Mouse (Mus musculus) spleen, adult 2 months (tissue): ENCODE measurements around the gene Olfr1371. TPM values are rescaled to one million over a fixed set of nuclear protein-coding genes. Genes with fewer than 3 reads are reported as not detected.

Experiments
- DNase-seq, 2 experiments: peaks; one replicate each; pipeline versions ENCODE4 v3.0.0 to v3.0.0-alpha.2; 2012 to 2021; ENCODE audit warnings: low spot score in 2 of 2, low read depth in 1 of 2
- H3K27ac ChIP-seq: fragments of 200-500 bp; 2 replicates; pipeline ENCODE4 v1.5.1; 2012; ENCODE audit warnings: low read length, inconsistent platforms; ENCODE audit not compliant: insufficient read depth
- H3K27me3 ChIP-seq: fragments of 200-500 bp; 2 replicates; pipeline ENCODE4 v1.6.1; 2012; ENCODE audit warnings: mild to moderate bottlenecking, moderate library complexity, low read length, inconsistent platforms; ENCODE audit not compliant: control insufficient read depth, insufficient read depth
- H3K36me3 ChIP-seq: fragments of 200-500 bp; 2 replicates; pipeline ENCODE4 v1.6.1; 2012; ENCODE audit warnings: mild to moderate bottlenecking, low read length, inconsistent platforms; ENCODE audit not compliant: control insufficient read depth, insufficient read depth
- H3K4me1 ChIP-seq: fragments of 200-500 bp; 2 replicates; pipeline ENCODE4 v1.6.1; 2011; ENCODE audit warnings: inconsistent platforms; ENCODE audit not compliant: control insufficient read depth, insufficient read depth, insufficient read length
- H3K4me3 ChIP-seq: fragments of 200-500 bp; 2 replicates; pipeline ENCODE4 v1.5.1; 2011; ENCODE audit warnings: mild to moderate bottlenecking, inconsistent platforms; ENCODE audit not compliant: insufficient read depth, insufficient read length; ENCODE audit errors: extremely low read depth
- CTCF ChIP-seq: fragments of 200-500 bp; IDR thresholded peaks from 2 replicates; pipeline ENCODE4 v1.5.1; 2011; ENCODE audit warnings: mild to moderate bottlenecking, inconsistent platforms; ENCODE audit not compliant: insufficient read depth, insufficient read length, insufficient replicate concordance; ENCODE audit errors: extremely low read depth
- POLR2A ChIP-seq: fragments of 200-500 bp; IDR thresholded peaks from 2 replicates; pipeline ENCODE4 v1.6.1; 2011; ENCODE audit warnings: low read depth, low read length, inconsistent platforms
- WGBS: fragments of 180-500 bp; shearing (Covaris S2); methylation state at CpG from one replicate; pipeline ENCODE4 v1.1.7; 2018; 5-methylcytosine and 5-hydroxymethylcytosine counted together
- polyA plus RNA-seq: library from polyadenylated mRNA; depleted of rRNA; stranded (reverse); fragments of >200 nt; gene quantifications from 2 replicates; pipeline ENCODE4 v1.2.3, GENCODE M21; 2012; rRNA removed

Olfr1371 gene
- not detected in 2 replicates for polyA plus RNA-seq

- TF ChIP-seq CTCF (no peak), POLR2A (no peak)
- DNase-seq = no peak
- H3K27me3 ChIP-seq = no peaks in the 10 kb centered on the region
- H3K27ac ChIP-seq = no peak within 1 kb of the TSS
- H3K4me1 ChIP-seq = no peaks in the 10 kb centered on the region
- H3K36me3 ChIP-seq = no peaks in the 10 kb centered on the region
- no peak within 1 kb of the TSS for H3K4me3 ChIP-seq
Measured at GRCm38 (mm10) chr11:52213887-52214286, at the start of gene Olfr1371. TSS of gene Olfr1371 (minus strand) at chr11:52213987.

GRCm38 (mm10) chr11:52262338-52262737 is 48.6 kb upstream of the Olfr1371 start:
- WGBS = 82% methylated on average over 11 of the region's 11 CpGs
- Histone ChIP-seq H3K4me1 (peaks cover 15% of the 10 kb centered on the region; the same call in 1 of the 2 replicates), H3K27me3 (no peaks in the 10 kb centered on the region), H3K27ac (no peak overlapping the region), H3K36me3 (no peaks in the 10 kb centered on the region; the same call in 1 of the 2 replicates), H3K4me3 (no peak overlapping the region)
- TF ChIP-seq CTCF = no peak
- TF ChIP-seq POLR2A = no peak
- no peak for DNase-seq

- H3K4me3 ChIP-seq = no peak overlapping the region
- no peaks in the 10 kb centered on the region for H3K27me3 ChIP-seq
- DNase-seq = peak in 1 of 2 experiments; percentile 34
- WGBS = 21% methylated on average over 5 of the region's 5 CpGs
- H3K36me3 ChIP-seq = no peaks in the 10 kb centered on the region; the same call in 1 of the 2 replicates
- H3K27ac ChIP-seq = no peak overlapping the region
- peaks cover 15% of the 10 kb centered on the region; the same call in 1 of the 2 replicates for H3K4me1 ChIP-seq
- TF ChIP-seq POLR2A (no peak), CTCF (peak; percentile 64)
Measured at GRCm38 (mm10) chr11:52261937-52262336, 48.1 kb upstream of the Olfr1371 start.

- H3K27me3 ChIP-seq = no peaks in the 10 kb centered on the region
- no peak overlapping the region for H3K27ac ChIP-seq
- H3K4me1 ChIP-seq = peaks cover 6% of the 10 kb centered on the region; the same call in 1 of the 2 replicates
- no peak overlapping the region for H3K4me3 ChIP-seq
- TF ChIP-seq POLR2A = no peak
- TF ChIP-seq CTCF = no peak
- WGBS = 74% methylated on average over 4 of the region's 4 CpGs
- H3K36me3 ChIP-seq = no peaks in the 10 kb centered on the region; the same call in 1 of the 2 replicates
- no peak for DNase-seq
Measured at GRCm38 (mm10) chr11:52260878-52261277, 47.1 kb upstream of the Olfr1371 start.

DNA sequence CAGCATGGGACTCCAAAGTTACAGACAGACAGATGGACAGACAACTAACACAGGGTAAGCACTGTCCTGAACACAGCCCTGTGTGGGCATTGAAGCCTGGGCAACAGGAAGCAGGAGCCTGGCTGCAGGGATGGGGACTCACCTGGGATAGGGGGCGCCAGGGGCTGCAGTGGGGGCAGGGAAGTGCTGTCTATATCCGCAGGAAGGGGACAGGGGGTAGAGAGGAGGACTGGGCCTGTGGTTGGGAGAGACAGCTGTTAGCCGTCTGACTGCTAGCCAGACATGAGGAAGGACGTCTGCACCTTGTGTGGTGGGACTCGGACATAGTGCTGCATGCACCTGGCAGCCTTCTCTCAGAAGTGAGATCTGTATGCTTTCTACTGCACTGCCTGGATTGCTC is 44.9 kb upstream of the Olfr1371 start:
- no peak overlapping the region for H3K4me3 ChIP-seq
- no peaks in the 10 kb centered on the region for H3K4me1 ChIP-seq
- H3K36me3 ChIP-seq = peaks cover under 1% of the 10 kb centered on the region; the same call in 1 of the 2 replicates
- 42% methylated on average over 5 of the region's 5 CpGs for WGBS
- no peak for DNase-seq
- H3K27me3 ChIP-seq = no peaks in the 10 kb centered on the region
- TF ChIP-seq POLR2A (no peak), CTCF (no peak)
- H3K27ac ChIP-seq = no peak overlapping the region

- H3K4me3 ChIP-seq = no peak overlapping the region
- no peaks in the 10 kb centered on the region for H3K4me1 ChIP-seq
- 89% methylated on average over 3 of the region's 3 CpGs for WGBS
- TF ChIP-seq CTCF (no peak), POLR2A (no peak)
- no peak overlapping the region for H3K27ac ChIP-seq
- no peaks in the 10 kb centered on the region for H3K27me3 ChIP-seq
- peaks cover 1% of the 10 kb centered on the region; the same call in 1 of the 2 replicates for H3K36me3 ChIP-seq
- no peak for DNase-seq
Measured at GRCm38 (mm10) chr11:52257376-52257775, 43.6 kb upstream of the Olfr1371 start.

- no peak for TF ChIP-seq POLR2A
- no peak for TF ChIP-seq CTCF
- no peak overlapping the region for H3K4me3 ChIP-seq
- 92% methylated on average over 8 of the region's 8 CpGs for WGBS
- no peak overlapping the region for H3K27ac ChIP-seq
- H3K27me3 ChIP-seq = no peaks in the 10 kb centered on the region
- no peaks in the 10 kb centered on the region for H3K4me1 ChIP-seq
- peaks cover 1% of the 10 kb centered on the region for H3K36me3 ChIP-seq
- DNase-seq = no peak
Measured at GRCm38 (mm10) chr11:52255077-52255476, 41.3 kb upstream of the Olfr1371 start.
